Mouse (Mus musculus) megakaryocyte, embryonic 14.5 days (primary cell): ENCODE data around the gene Pfdn5.

ENCODE experiments used
- FLI1 ChIP-seq: IDR thresholded peaks from 2 replicates; pipeline ENCODE4 v1.6.1; 2012; ENCODE audit warnings: low read length, inconsistent platforms, mixed read lengths
- GATA1 ChIP-seq: IDR thresholded peaks from 3 replicates; pipeline ENCODE4 v1.6.1; 2012; ENCODE audit warnings: mixed read lengths, low read length, inconsistent platforms, borderline replicate concordance

DNA sequence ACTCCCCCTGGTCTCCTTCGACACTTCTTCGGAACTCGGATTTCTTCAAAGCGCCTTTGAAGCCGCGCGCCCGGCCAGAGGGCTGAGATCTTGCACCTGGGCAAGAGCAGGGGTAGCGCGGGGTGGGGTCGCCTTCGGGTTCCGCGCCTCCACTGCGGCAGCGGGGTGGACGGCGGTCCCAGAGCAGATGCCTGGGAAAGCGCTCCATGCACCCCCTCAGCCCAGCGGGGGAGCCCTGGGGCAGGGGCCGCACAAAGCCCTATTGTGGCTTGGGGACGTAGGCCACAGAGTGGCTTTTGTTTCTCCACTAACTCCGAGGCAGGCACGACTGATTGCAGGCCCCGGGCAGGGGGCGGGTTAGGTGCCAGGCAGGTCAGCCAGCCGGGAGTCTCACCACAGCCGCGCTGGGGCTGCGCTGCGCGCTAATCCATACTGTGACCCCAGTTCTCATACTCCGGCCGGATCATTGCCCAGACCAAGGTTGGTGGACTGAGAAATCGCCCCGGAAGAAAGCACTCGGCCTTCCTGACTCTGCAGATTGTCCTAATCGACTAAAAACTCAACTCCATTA lies 30.0 kb downstream of the Pfdn5 start:
- no peak for TF ChIP-seq FLI1
- TF ChIP-seq GATA1, result no peak
